Mouse (Mus musculus) G1E (cell line): ENCODE results near the gene Hdac8.

ENCODE experiments used
- CTCF ChIP-seq: IDR thresholded peaks from 2 replicates; pipeline ENCODE4 v1.5.1; 2012; ENCODE audit warnings: low read depth, low read length, inconsistent platforms, mixed read lengths
- GATA1 ChIP-seq: IDR thresholded peaks from 2 replicates; pipeline ENCODE4 v1.6.1; 2012; ENCODE audit warnings: borderline replicate concordance, low read length, inconsistent platforms, mixed read lengths
- GATA2 ChIP-seq: IDR thresholded peaks from 2 replicates; pipeline ENCODE4 v1.6.1; 2012; ENCODE audit warnings: low read depth, low read length, inconsistent platforms, borderline replicate concordance
- TAL1 ChIP-seq: conservative IDR thresholded peaks from 2 replicates; pipeline ENCODE4 v1.6.1; 2012; ENCODE audit warnings: low read depth, low read length, inconsistent platforms, mixed read lengths

DNA sequence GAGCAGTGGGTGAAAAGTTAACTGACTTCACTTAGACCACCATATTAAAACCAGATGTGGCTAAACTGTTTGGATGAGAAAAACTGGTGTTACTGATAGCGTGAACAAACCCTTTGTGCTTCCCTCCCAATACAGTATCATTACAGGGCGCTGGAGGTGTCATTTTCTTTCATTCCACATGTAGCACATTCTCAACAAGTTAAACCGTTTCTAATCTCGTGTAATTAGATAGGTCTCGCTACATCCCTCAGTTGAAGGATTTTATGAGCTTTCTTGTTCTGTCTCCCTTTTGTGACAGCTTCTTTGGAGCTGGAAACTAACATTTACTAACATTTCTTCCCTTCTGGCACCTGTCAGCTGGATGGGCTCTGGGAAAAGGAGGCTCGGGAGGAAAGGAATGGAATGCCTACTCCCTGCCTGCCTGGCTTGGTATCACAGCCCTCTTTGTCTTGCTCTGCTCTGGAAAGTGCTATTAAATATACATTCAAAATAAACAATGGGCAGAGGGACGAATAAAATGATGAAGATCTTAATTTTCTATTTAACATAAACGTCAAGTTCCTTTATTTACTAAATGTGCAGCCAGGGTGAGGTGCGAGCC, 156.2 kb downstream of the Hdac8 start:
- TF ChIP-seq GATA1: no peak
- TF ChIP-seq CTCF: no peak
- no peak for TF ChIP-seq GATA2
- TF ChIP-seq TAL1: no peak
